Mouse (Mus musculus) thymus, postnatal 10 days (tissue): ENCODE measurements around the gene Disp1.

Source experiments
- DNase-seq, 2 experiments: peaks; one replicate each; pipeline ENCODE4 v3.0.0; 2021; ENCODE audit warnings: low spot score in 2 of 2

Gene Disp1

GRCm38 (mm10) chr1:183220796-183221718, at the start of gene Disp1:
TSS of gene Disp1 (minus strand) at chr1:183221522.
- DNase-seq, result peak; percentile 73 to 80

GRCm38 (mm10) chr1:183267666-183268065, 46.3 kb upstream of the Disp1 start:
- DNase-seq, result no peak

GRCm38 (mm10) chr1:183265921-183266467, 44.7 kb upstream of the Disp1 start:
- DNase-seq, result peak; percentile 52 to 60

DNA sequence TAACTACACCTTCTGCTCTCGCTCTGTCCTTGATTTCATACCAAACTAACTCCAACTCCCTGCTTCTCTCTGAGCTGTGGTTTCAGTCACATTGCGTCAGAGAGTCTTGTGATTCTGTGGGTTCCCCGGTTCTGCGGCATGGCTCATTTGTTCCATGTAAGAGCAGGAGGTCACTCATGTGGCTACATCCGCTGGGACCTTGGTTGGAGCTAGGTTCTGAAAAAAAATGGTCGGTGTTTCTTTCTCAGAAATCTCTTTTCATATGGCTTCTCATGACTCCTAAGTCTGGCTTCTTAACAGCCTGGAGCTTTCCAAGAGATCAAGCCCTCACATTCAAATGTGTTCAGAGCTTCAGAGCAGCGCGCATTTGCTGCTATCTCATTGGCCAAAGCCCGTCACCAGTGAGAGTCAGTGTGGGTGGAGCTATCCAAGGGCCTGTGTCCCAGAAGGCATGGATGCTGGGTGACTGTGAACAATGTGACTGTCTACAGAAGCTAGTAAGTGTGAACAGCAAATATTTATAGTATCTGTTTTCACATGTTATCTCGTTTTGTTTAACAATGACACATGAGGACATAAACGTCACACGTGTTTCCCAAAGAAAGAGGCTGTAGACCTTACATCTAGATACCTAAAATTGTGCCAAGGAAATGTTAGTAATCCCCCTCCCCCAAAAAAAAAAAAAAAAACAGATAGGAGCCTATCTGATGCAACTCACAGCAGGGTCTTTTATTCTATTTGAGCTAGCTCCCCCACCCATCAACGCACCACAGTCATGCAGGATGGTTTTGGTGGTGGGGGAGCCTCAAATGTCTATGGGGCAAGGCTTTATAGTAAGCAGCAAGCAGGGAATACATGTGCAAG, 43.1 kb upstream of the Disp1 start:
- DNase-seq, result no peak

GRCm38 (mm10) chr1:183252574-183252973, 31.3 kb upstream of the Disp1 start:
- DNase-seq, result no peak

DNA sequence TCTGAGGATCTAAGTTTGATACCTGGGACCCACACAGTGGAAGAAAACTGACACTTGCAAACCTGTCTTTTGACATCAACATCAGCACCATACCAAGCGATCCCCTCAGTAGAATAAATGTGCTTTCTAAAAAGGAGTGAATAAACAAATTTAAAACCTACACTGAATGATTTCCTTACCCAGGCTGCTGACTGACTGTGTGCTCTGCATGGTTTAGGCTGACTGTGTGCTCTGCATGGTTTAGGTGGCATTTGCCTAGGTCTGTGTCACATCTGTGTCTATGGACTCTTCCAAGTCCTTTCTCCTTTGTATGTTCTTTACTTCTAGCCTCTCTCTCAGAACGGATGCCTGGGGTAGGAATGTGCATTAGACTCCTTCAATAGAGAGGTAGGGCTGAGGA, 30.5 kb upstream of the Disp1 start:
- no peak for DNase-seq

DNA sequence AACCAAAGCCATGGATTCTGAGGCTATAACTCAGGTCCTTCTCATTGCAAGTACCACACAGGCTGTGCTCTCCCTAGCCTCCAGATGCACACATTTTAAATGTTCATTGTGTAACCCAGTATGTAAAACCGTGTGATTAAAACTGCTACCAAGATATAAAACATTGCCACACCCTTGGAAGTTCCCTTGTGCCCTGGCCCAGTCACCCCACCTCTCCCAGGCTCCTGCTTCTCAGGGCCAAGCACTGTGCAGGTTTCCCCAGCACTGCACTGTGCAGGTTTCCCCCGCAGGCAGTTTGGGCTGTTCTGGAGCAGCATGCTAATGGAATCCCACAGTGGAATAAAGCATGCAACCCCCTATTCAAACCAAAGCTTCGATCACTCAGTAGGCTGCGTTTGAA, 29.3 kb upstream of the Disp1 start:
- DNase-seq, result no peak

DNA sequence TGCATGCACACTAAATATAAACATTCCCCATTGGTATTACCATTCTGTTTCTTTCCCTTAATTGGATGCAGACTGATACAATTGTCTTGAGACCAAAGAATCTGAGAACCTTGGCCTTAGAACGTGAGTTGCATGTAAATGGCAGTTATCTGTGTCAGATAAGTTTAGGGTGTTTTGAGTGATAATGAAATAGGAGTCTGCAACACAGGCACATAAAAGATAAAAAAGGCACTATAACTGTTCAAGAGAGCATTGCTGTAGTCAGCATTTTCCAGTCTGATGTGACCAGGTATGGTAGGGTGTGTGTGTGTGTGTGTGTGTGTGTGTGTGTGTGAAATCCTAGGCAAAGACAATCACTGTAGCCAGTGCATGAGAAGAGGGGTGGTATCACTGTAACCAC, 26.8 kb upstream of the Disp1 start:
- DNase-seq, result no peak

GRCm38 (mm10) chr1:183243293-183243692, 22.0 kb upstream of the Disp1 start:
- DNase-seq, result peak in 1 of 2 experiments; percentile 38

GRCm38 (mm10) chr1:183237901-183238300, 16.6 kb upstream of the Disp1 start:
- DNase-seq, result peak in 1 of 2 experiments; percentile 36

GRCm38 (mm10) chr1:183236460-183236859, 15.1 kb upstream of the Disp1 start:
- DNase-seq, result no peak

- DNase-seq, result no peak
Measured at GRCm38 (mm10) chr1:183233679-183234174, 12.4 kb upstream of the Disp1 start.

DNA sequence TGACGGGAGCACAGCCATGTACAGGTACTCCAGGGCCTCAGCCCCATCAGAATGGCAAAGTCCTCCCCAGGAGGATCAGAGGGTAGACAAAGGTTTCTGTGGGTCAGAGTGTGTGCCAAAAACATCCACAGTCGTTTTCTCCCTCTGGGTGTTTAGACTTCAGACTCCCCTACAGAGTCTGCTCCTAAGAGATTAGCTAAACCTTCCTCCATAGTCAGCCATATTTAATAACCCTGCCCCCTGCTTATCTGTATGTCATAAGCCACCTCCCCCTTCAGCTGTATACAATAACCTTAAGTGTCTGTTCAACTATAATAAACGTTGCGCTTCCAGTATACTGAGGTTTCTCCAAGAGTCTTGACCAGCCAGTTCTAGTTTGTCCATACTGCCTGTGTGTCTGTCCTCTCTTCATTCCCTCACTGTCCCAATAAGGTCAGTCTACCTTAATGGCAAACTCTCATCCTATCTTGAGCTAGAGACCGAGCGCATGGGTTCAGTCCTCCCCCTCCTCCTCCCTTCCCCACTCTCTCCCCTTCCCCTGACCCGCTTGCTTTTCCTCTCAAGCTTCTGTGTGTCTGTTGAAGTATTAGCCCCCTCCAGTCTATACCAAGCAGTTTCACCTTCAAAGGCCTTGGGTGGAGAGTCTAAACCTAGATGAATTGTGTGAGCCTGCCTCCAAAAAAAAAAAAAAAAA, 11.8 kb upstream of the Disp1 start:
- DNase-seq, result no peak

DNA sequence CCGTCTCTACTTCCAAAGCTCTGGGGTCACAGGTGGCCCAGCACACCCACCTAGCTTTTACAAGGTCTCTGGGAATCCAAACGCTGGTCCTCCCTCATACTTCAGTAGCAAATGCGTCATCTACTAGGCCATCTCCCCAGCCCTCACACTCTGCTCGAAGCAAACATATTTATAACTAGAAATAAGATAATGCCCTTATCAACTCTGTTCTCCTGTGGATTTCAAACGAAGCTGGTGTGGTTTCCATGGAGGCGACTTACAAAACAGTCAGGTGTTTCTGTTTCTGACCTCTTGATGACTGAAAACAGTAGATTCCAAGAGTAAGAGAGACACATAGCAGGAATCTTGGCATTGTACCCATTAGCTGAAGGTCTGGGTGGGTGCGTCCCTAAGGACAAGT, 6.1 kb upstream of the Disp1 start:
- no peak for DNase-seq

DNA sequence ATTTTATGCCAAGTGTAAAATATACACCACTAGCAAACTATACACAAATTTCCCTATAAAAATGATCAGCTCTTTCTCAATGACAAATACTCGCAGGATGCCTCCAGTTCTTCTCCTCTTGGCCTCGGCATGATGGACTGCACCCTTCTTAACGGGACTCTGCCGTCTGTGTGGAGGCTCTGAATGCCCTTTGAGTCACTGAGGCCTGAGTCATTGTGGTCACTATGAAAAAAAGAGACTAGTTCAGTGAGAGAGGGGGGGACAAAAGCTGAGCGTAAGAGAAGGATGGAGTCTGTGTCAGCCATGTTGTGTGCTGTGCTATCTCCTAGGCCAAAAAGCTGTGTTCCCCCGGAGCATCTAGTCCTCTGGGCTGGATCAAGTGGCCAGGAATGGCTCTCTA, 2.3 kb downstream of the Disp1 start:
- DNase-seq, result no peak

DNA sequence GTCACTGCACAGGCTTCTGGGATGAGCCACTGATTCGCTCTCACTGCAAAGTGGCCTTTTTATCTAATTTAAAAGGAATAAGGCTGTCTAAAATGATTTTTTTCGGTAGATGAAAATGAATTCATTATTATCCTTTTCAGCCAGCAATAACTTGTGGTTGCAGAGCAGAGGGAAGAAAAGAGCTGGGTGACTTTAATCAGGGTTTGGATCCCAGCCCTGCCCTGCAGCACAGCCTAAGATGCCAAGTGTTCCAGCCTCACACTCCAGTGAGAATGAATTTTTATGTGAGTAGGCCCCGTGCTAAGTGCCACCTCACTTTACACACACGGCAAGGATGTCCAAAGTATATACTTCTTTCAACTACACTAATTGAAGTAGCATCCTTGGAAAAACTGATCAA, 4.6 kb downstream of the Disp1 start:
- DNase-seq, result no peak

DNA sequence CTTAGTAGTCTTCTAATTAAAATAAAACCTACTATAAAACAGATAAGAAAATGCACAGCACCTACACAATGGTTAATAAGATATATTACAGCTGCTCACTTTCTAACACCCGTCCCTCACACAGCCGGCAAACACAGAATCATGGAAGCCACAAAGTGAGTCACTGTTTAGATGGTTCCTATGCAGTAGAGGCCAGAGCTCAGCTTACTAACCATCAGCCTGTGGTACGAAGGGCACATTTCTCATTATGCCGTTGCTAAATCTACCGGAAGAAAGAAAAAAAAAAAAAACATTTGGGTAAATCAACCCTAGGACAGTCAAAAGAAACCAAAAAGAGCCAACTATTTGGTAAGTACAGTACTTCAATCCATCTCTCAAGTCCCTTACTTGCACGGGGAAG, 5.6 kb downstream of the Disp1 start:
- no peak for DNase-seq

GRCm38 (mm10) chr1:183213850-183214249, 7.5 kb downstream of the Disp1 start:
- DNase-seq, result peak in 1 of 2 experiments; percentile 21

DNA sequence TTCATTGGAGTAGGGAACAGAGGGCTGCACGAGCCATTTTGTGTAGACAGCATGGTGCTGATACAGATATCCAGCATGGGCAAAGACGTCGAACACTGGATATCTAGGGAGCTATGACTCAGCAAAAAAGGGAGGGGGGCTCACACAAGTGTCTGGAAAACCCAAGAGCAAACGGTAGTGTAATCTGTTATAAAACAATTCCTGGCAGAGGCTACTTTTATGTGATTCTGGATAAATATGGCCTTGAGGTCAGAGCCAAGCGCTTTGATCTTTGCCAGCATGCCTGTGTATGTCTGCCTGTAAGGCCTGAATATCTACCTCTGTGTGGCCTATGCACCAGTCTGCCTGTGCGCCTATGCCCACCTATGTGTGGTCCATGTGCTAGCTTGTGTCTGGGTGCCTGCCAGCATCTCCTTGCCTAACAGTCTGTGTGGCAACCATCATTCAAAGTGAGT, 8.5 kb downstream of the Disp1 start:
- DNase-seq, result no peak

DNA sequence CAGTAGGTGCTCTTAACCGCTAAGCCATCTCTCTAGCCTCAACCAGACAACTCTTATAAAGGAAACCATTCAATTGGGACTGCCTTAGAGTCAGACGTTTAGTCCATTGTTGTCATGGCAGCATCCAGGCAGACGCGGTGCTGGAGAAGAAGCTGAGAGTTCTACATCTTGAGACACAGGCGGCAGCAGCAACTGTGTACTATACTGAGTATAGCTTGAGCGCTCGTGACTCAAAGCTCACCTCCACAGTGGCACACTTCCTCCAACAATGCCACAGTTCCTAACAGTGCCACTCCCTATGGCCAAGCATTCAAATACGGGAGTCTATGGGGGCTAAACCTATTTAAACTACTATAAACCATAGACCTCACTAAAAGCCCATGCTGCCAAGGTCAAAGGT, 11.2 kb downstream of the Disp1 start:
- no peak for DNase-seq

GRCm38 (mm10) chr1:183207623-183208022, 13.7 kb downstream of the Disp1 start:
- DNase-seq, result no peak
